Mouse (Mus musculus) midbrain, postnatal 0 days (tissue): Measurements from ENCODE around the gene Olfr1360. TPM values are rescaled to one million over a fixed set of nuclear protein-coding genes. Genes with fewer than 3 reads are reported as not detected.

Source experiments
- ATAC-seq: fragments of 200-750 bp; cut with Nextera tagmentation; 2 replicates; pipeline ENCODE4 v1.8.0; 2017; ENCODE audit warnings: moderate number of reproducible peaks, mild to moderate bottlenecking, moderate TSS enrichment, moderate library complexity; ENCODE audit not compliant: low FRiP score
- DNase-seq: peaks from one replicate; pipeline ENCODE4 v3.0.0-alpha.2; 2015; ENCODE audit warnings: low spot score
- H3K27ac ChIP-seq: fragments of 300-500 bp; sonication (generic); 2 replicates; pipeline ENCODE4 v1.5.1; 2014; ENCODE audit warnings: low read depth, mild to moderate bottlenecking, low read length, mixed read lengths
- H3K27me3 ChIP-seq: fragments of 300-500 bp; sonication (generic); 2 replicates; pipeline ENCODE4 v1.6.1; 2014; ENCODE audit warnings: low read length, control low read depth, mixed read lengths; ENCODE audit not compliant: insufficient read depth
- H3K36me3 ChIP-seq: fragments of 300-500 bp; sonication (generic); 2 replicates; pipeline ENCODE4 v1.6.1; 2014; ENCODE audit warnings: low read length, control low read depth, mixed read lengths; ENCODE audit not compliant: insufficient read depth
- H3K4me1 ChIP-seq: fragments of 300-500 bp; sonication (generic); 2 replicates; pipeline ENCODE4 v1.6.1; 2014; ENCODE audit warnings: mild to moderate bottlenecking, control low read depth, antibody characterized with exemption, low read length, mixed read lengths; ENCODE audit not compliant: insufficient read depth
- H3K4me2 ChIP-seq: fragments of 300-500 bp; sonication (generic); 2 replicates; pipeline ENCODE4 v1.6.1; 2014; ENCODE audit warnings: low read depth, mild to moderate bottlenecking, low read length, mixed read lengths; ENCODE audit not compliant: poor library complexity, severe bottlenecking
- H3K4me3 ChIP-seq: fragments of 300-500 bp; sonication (generic); 2 replicates; pipeline ENCODE4 v1.5.1; 2014; ENCODE audit warnings: low read depth, mild to moderate bottlenecking, low read length, moderate library complexity
- H3K9ac ChIP-seq: fragments of 300-500 bp; sonication (generic); replicated peaks from 2 replicates; pipeline ENCODE4 v1.6.1; 2014; ENCODE audit warnings: mild to moderate bottlenecking, low read length, moderate library complexity, mixed read lengths; ENCODE audit not compliant: poor library complexity, severe bottlenecking
- H3K9me3 ChIP-seq: fragments of 300-500 bp; sonication (generic); 2 replicates; pipeline ENCODE4 v1.6.1; 2016; ENCODE audit warnings: low read length, control low read depth
- CTCF ChIP-seq: IDR thresholded peaks from 2 replicates; pipeline ENCODE4 v1.5.1; 2016; ENCODE audit warnings: antibody characterized with exemption, mild to moderate bottlenecking
- WGBS: fragments of 180-500 bp; shearing (Covaris S2); extraction: QIAGEN DNeasy Blood & Tissue Kit; methylation state at CpG from one replicate; pipeline ENCODE4 v1.1.7; 2014; 5-methylcytosine and 5-hydroxymethylcytosine counted together
- microRNA-seq: library from miRNA; unstranded; fragments of <30 nt; microRNA quantifications from one replicate; pipeline ENCODE4, GENCODE M21; 2016; ENCODE audit warnings: borderline number of aligned reads
- polyA plus RNA-seq: library from polyadenylated mRNA; unstranded; fragments of >200 nt; fragmentation: Nextera tagmentation; extraction: Ambion mirVana; gene quantifications from 2 replicates; pipeline ENCODE4 v1.2.1, GENCODE M21; 2015
- total RNA-seq: library from RNA; depleted of rRNA; stranded (reverse); fragments of >200 nt; gene quantifications from 2 replicates; pipeline ENCODE4 v1.2.3, GENCODE M21; 2014; rRNA removed

The Olfr1360 gene
- total and polyA plus RNA-seq, 2 experiments from 2014 or later: not detected

GRCm38 (mm10) chr13:21706669-21707068 is 29.5 kb upstream of the Olfr1360 start:
- Histone ChIP-seq H3K4me1 (no peaks in the 10 kb centered on the region), H3K36me3 (no peaks in the 10 kb centered on the region), H3K4me2 (no peak overlapping the region), H3K9ac (no peak overlapping the region), H3K9me3 (no peaks in the 10 kb centered on the region), H3K27ac (no peak overlapping the region), H3K4me3 (no peak overlapping the region), H3K27me3 (no peaks in the 10 kb centered on the region)
- no peak for TF ChIP-seq CTCF
- ATAC-seq: no peak
- no peak for DNase-seq
- WGBS: 71% methylated on average over 4 of the region's 4 CpGs

GRCm38 (mm10) chr13:21697811-21698210 is 20.6 kb upstream of the Olfr1360 start, which contains the start of gene Olfr1359:
Gene Olfr1359 (plus strand): TSS chr13:21698111.
- Histone ChIP-seq H3K4me1 (no peaks in the 10 kb centered on the region), H3K27ac (no peak within 1 kb of the TSS), H3K4me2 (no peak within 1 kb of the TSS), H3K9ac (no peak within 1 kb of the TSS), H3K27me3 (no peaks in the 10 kb centered on the region), H3K4me3 (no peak within 1 kb of the TSS), H3K9me3 (no peaks in the 10 kb centered on the region), H3K36me3 (no peaks in the 10 kb centered on the region)
- ATAC-seq (no peak), DNase-seq (no peak)
- TF ChIP-seq CTCF: no peak

- 75% methylated on average over 2 of the region's 2 CpGs for WGBS
- no peak for TF ChIP-seq CTCF
- no peaks in the 10 kb centered on the region for H3K4me1 ChIP-seq
- H3K4me3 ChIP-seq: no peak within 1 kb of the TSS
- H3K4me2 ChIP-seq: no peak within 1 kb of the TSS
- H3K9me3 ChIP-seq: no peaks in the 10 kb centered on the region
- no peak within 1 kb of the TSS for H3K9ac ChIP-seq
- H3K27ac ChIP-seq: no peak within 1 kb of the TSS
- ATAC-seq (no peak), DNase-seq (no peak)
- no peaks in the 10 kb centered on the region for H3K27me3 ChIP-seq
- H3K36me3 ChIP-seq: no peaks in the 10 kb centered on the region
Measured at GRCm38 (mm10) chr13:21663286-21663685, 13.9 kb downstream of the Olfr1360 start, which contains the start of gene Olfr1361. Gene Olfr1361 (minus strand): TSS chr13:21663386.

GRCm38 (mm10) chr13:21642418-21642817 is 34.8 kb downstream of the Olfr1360 start, which contains the start of gene Olfr11:
Gene Olfr11 (minus strand): TSS chr13:21642518.
- no peak for TF ChIP-seq CTCF
- no peak for ATAC-seq
- H3K4me2 ChIP-seq: no peak within 1 kb of the TSS
- H3K4me3 ChIP-seq: no peak within 1 kb of the TSS
- H3K36me3 ChIP-seq: no peaks in the 10 kb centered on the region
- no peaks in the 10 kb centered on the region for H3K27me3 ChIP-seq
- no peak for DNase-seq
- WGBS: 65% methylated on average over 2 of the region's 2 CpGs
- H3K9me3 ChIP-seq: no peaks in the 10 kb centered on the region
- H3K27ac ChIP-seq: no peak within 1 kb of the TSS
- H3K9ac ChIP-seq: no peak within 1 kb of the TSS
- no peaks in the 10 kb centered on the region for H3K4me1 ChIP-seq

Small RNA genes within 50 kb of the gene (microRNA-seq; reads per million reads assigned to microRNA genes)
- not detected for gene Gm44357
- gene Gm44367: not detected

Other genes with a start within 250 kb of the Olfr1360 start
Only the 30 nearest of the 33 such genes appear.
- gene Zkscan4, start 198.5 kb downstream of the Olfr1360 start, total RNA-seq: 7.8 and 10.0 TPM in 2 replicates
- 6.7 and 6.9 TPM in 2 replicates for gene Zkscan4, start 198.5 kb downstream of the Olfr1360 start, polyA plus RNA-seq
- gene Gm10065, start 198.0 kb downstream of the Olfr1360 start, total RNA-seq: not detected in 2 replicates
- not detected in 2 replicates for gene Gm10065, start 198.0 kb downstream of the Olfr1360 start, polyA plus RNA-seq
- 0.22 and 0.28 TPM in 2 replicates for gene AK157302, start 182.2 kb downstream of the Olfr1360 start, total RNA-seq
- 0.49 and 0.74 TPM in 2 replicates for gene AK157302, start 182.2 kb downstream of the Olfr1360 start, polyA plus RNA-seq
- gene Gm11273, start 176.0 kb downstream of the Olfr1360 start, total RNA-seq: 6.7 and 16.8 TPM in 2 replicates
- 6.4 and 10.6 TPM in 2 replicates for gene Gm11273, start 176.0 kb downstream of the Olfr1360 start, polyA plus RNA-seq
- gene Zkscan8, start 146.3 kb downstream of the Olfr1360 start, total RNA-seq: 6.9 and 10.6 TPM in 2 replicates
- gene Zkscan8, start 146.3 kb downstream of the Olfr1360 start, polyA plus RNA-seq: 1.4 and 1.9 TPM in 2 replicates
- gene Olfr1366, start 134.6 kb downstream of the Olfr1360 start, total RNA-seq: not detected in 2 replicates
- gene Olfr1366, start 134.6 kb downstream of the Olfr1360 start, polyA plus RNA-seq: 0.05 and 0.12 TPM in 2 replicates
- gene Olfr1535, start 117.5 kb downstream of the Olfr1360 start, total RNA-seq: not detected in 2 replicates
- gene Olfr1535, start 117.5 kb downstream of the Olfr1360 start, polyA plus RNA-seq: 0.07 and 0.10 TPM in 2 replicates
- gene Olfr1364, start 95.6 kb downstream of the Olfr1360 start, total RNA-seq: not detected in 2 replicates
- not detected in 2 replicates for gene Olfr1364, start 95.6 kb downstream of the Olfr1360 start, polyA plus RNA-seq
- gene Olfr1362, start 63.4 kb downstream of the Olfr1360 start, total RNA-seq: not detected in 2 replicates
- not detected in 2 replicates for gene Olfr1362, start 63.4 kb downstream of the Olfr1360 start, polyA plus RNA-seq
- not detected in 2 replicates for gene Olfr11, start 34.9 kb downstream of the Olfr1360 start, total RNA-seq
- not detected in 2 replicates for gene Olfr11, start 34.9 kb downstream of the Olfr1360 start, polyA plus RNA-seq
- gene Olfr1361, start 14.0 kb downstream of the Olfr1360 start, total RNA-seq: not detected in 2 replicates
- gene Olfr1361, start 14.0 kb downstream of the Olfr1360 start, polyA plus RNA-seq: not detected in 2 replicates
- gene Olfr1359, start 20.7 kb upstream of the Olfr1360 start, total RNA-seq: not detected in 2 replicates
- gene Olfr1359, start 20.7 kb upstream of the Olfr1360 start, polyA plus RNA-seq: not detected in 2 replicates
- gene Hist1h2bl, start 38.7 kb upstream of the Olfr1360 start, total RNA-seq: 87.0 and 175 TPM in 2 replicates
- gene Hist1h2bl, start 38.7 kb upstream of the Olfr1360 start, polyA plus RNA-seq: not detected in 2 replicates
- gene Hist1h2ai, start 39.0 kb upstream of the Olfr1360 start, total RNA-seq: 253 and 398 TPM in 2 replicates
- 3.2 and 3.5 TPM in 2 replicates for gene Hist1h2ai, start 39.0 kb upstream of the Olfr1360 start, polyA plus RNA-seq
- gene Hist1h3h, start 40.3 kb upstream of the Olfr1360 start, total RNA-seq: 258 and 532 TPM in 2 replicates
- gene Hist1h3h, start 40.3 kb upstream of the Olfr1360 start, polyA plus RNA-seq: 2.0 TPM in 1 of 2 replicates, not detected in the other
- gene Hist1h2bm, start 44.6 kb upstream of the Olfr1360 start, total RNA-seq: 201 and 468 TPM in 2 replicates
- gene Hist1h2bm, start 44.6 kb upstream of the Olfr1360 start, polyA plus RNA-seq: 0.39 and 0.51 TPM in 2 replicates
- 304 and 479 TPM in 2 replicates for gene Hist1h4j, start 57.7 kb upstream of the Olfr1360 start, total RNA-seq
- gene Hist1h4j, start 57.7 kb upstream of the Olfr1360 start, polyA plus RNA-seq: 0.32 TPM in 1 of 2 replicates, not detected in the other
- 386 and 434 TPM in 2 replicates for gene Hist1h4k, start 73.1 kb upstream of the Olfr1360 start, total RNA-seq
- 0.80 and 2.1 TPM in 2 replicates for gene Hist1h4k, start 73.1 kb upstream of the Olfr1360 start, polyA plus RNA-seq
- gene Hist1h2ak, start 76.4 kb upstream of the Olfr1360 start, total RNA-seq: 254 and 276 TPM in 2 replicates
- gene Hist1h2ak, start 76.4 kb upstream of the Olfr1360 start, polyA plus RNA-seq: 2.4 and 4.6 TPM in 2 replicates
- gene Hist1h2bn, start 76.7 kb upstream of the Olfr1360 start, total RNA-seq: 212 and 326 TPM in 2 replicates
- gene Hist1h2bn, start 76.7 kb upstream of the Olfr1360 start, polyA plus RNA-seq: not detected in 2 replicates
- gene Hist1h1b, start 103.2 kb upstream of the Olfr1360 start, total RNA-seq: 54.7 and 116 TPM in 2 replicates
- gene Hist1h1b, start 103.2 kb upstream of the Olfr1360 start, polyA plus RNA-seq: 2.0 TPM in 2 replicates
- gene Hist1h3i, start 106.0 kb upstream of the Olfr1360 start, total RNA-seq: 282 and 525 TPM in 2 replicates
- 8.2 and 10.0 TPM in 2 replicates for gene Hist1h3i, start 106.0 kb upstream of the Olfr1360 start, polyA plus RNA-seq
- gene Hist1h2an, start 109.8 kb upstream of the Olfr1360 start, total RNA-seq: 145 and 318 TPM in 2 replicates
- gene Hist1h2an, start 109.8 kb upstream of the Olfr1360 start, polyA plus RNA-seq: not detected in 2 replicates
- 41.9 and 77.2 TPM in 2 replicates for gene Hist1h2bp, start 110.1 kb upstream of the Olfr1360 start, total RNA-seq
- gene Hist1h2bp, start 110.1 kb upstream of the Olfr1360 start, polyA plus RNA-seq: 0.48 and 0.76 TPM in 2 replicates
- gene Hist1h2bq, start 132.8 kb upstream of the Olfr1360 start, total RNA-seq: 213 and 311 TPM in 2 replicates
- gene Hist1h2bq, start 132.8 kb upstream of the Olfr1360 start, polyA plus RNA-seq: 2.7 and 3.8 TPM in 2 replicates
- gene Hist1h2ao, start 133.1 kb upstream of the Olfr1360 start, total RNA-seq: not detected in 2 replicates
- gene Hist1h2ao, start 133.1 kb upstream of the Olfr1360 start, polyA plus RNA-seq: not detected in 2 replicates
- 2.3 TPM in 1 of 2 replicates, not detected in the other for gene Hist1h4m, start 134.3 kb upstream of the Olfr1360 start, total RNA-seq
- 1.8 TPM in 1 of 2 replicates, not detected in the other for gene Hist1h4m, start 134.3 kb upstream of the Olfr1360 start, polyA plus RNA-seq
- 1,387 and 1,972 TPM in 2 replicates for gene Hist1h4n, start 154.8 kb upstream of the Olfr1360 start, total RNA-seq
- 1.7 and 2.3 TPM in 2 replicates for gene Hist1h4n, start 154.8 kb upstream of the Olfr1360 start, polyA plus RNA-seq
- 409 and 620 TPM in 2 replicates for gene Hist1h2ap, start 156.1 kb upstream of the Olfr1360 start, total RNA-seq
- 282 and 299 TPM in 2 replicates for gene Hist1h2ap, start 156.1 kb upstream of the Olfr1360 start, polyA plus RNA-seq
- 112 and 283 TPM in 2 replicates for gene Hist1h2br, start 156.3 kb upstream of the Olfr1360 start, total RNA-seq
- gene Hist1h2br, start 156.3 kb upstream of the Olfr1360 start, polyA plus RNA-seq: 3.0 and 4.0 TPM in 2 replicates